Mouse (Mus musculus): ENCODE data around the gene Gm11541. TPM values are rescaled to one million over a fixed set of nuclear protein-coding genes. Genes with fewer than 3 reads are reported as not detected.
A peak's percentile ranks its signal among the peaks of the same experiment; 100 is the strongest.

Gene Gm11541
- polyA plus RNA-seq, 1 experiment from 2014 or later: not detected

DNA sequence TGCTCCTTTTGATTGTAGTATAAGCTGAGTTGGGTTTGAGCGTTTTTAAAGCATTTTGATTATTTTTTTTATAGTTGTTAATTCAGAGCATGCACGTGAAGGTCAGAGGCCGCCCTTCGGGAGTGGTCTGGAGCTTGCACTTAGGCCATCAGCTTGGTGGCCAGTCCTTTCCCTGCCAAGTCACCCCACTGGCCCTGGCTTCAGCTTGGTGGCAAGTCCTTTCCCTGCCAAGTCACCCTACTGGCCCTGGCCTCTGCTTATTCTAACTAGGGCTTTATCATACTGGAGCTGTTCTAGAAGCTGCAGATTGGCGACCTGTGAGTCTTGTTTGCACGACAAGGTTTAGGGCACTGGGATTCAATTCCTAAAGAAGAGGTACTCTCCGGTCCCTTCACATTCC lies 21.9 kb downstream of the Gm11541 start:
- Histone ChIP-seq H3K4me3 (no peak overlapping the region), H3K27ac (no peak overlapping the region), H3K27me3 (ENCODE audit: insufficient read depth, poor library complexity, severe bottlenecking) (no peaks in the 10 kb centered on the region), H3K4me1 (peaks cover 5% of the 10 kb centered on the region), H3K36me3 (no peaks in the 10 kb centered on the region), H3K9me3 (no peaks in the 10 kb centered on the region)
- no peak for DNase-seq (ENCODE audit: low spot score)
- 69% methylated on average over 7 of the region's 7 CpGs for WGBS

DNA sequence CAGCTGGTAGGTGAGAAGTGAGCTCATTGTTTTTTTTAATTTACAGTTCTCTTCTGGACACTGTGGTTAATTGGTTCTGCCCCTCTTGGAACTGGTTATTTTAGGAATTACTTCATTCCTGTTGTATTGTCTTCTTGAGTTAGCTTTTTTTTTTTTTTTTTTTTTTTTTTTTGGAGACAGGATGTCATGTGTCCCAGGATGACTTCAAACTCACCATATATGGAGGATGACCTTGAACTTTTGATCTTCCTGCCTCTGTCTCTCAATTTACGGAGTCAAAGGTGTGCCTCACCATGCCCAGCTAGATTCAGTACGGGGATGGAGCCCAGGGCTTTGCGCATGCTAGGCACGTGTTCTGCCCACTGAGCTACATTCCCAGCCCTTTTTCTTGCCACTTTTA lies 22.7 kb downstream of the Gm11541 start:
- 71% methylated on average over 4 of the region's 4 CpGs for whole genome bisulfite sequencing
- Histone ChIP-seq H3K36me3 (no peaks in the 10 kb centered on the region), H3K9me3 (no peaks in the 10 kb centered on the region), H3K27ac (no peak overlapping the region), H3K27me3 (ENCODE audit: insufficient read depth, poor library complexity, severe bottlenecking) (no peaks in the 10 kb centered on the region), H3K4me3 (no peak overlapping the region), H3K4me1 (peaks cover 11% of the 10 kb centered on the region)
- DNase-seq (ENCODE audit: low spot score): no peak

DNA sequence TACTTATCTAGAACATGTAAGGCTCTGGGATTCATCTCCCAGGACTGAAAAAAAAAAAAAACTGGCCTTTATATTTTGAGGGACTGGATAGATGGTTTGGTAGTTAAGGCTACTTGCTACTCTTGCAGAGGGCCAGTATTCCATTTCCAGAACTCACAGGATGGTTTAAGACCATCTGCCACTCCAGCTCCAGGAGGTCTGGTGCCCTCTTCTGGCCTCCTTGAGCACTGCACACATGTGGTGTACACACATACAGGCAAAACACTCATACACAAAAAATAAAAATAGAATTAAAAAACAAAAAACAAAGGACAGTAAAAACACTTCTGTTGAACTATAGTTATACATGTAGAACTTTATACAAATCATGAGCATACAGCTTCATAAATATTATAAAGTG lies 23.7 kb downstream of the Gm11541 start:
- Histone ChIP-seq H3K27ac (no peak overlapping the region), H3K9me3 (no peaks in the 10 kb centered on the region), H3K4me3 (no peak overlapping the region), H3K4me1 (peaks cover 21% of the 10 kb centered on the region), H3K27me3 (ENCODE audit: insufficient read depth, poor library complexity, severe bottlenecking) (no peaks in the 10 kb centered on the region), H3K36me3 (no peaks in the 10 kb centered on the region)
- no peak for DNase-seq (ENCODE audit: low spot score)

DNA sequence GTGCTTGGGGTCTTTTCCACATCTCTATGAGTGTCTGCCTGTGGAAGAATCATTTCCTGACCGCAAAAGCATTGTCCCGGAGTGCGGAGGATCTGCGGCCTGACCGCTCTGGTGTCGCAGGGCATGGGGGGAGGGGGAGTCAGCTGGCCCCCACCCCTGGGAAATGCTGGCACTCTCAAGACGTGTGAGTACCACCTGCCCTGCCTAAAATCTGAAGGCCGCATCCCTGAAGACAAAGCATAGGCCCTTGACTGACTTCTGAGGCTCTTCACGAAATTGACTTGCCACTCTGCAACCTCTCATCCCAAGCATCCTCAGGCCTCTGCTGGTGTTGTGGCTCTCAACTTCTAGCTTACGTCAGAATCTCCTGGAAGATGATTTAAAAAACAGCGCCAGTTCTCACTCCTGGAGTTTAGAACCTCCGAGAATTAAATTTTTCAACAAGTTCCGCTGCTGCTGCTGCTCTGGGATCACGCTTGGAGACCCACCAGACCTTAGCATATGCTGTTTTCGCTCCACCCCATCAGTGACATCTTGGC lies 26.6 kb downstream of the Gm11541 start:
- H3K9me3 ChIP-seq: no peaks in the 10 kb centered on the region
- peaks cover 39% of the 10 kb centered on the region for H3K4me1 ChIP-seq
- H3K4me3 ChIP-seq: peak overlapping the region; percentile 98
- no peak for DNase-seq (ENCODE audit: low spot score)
- peak overlapping the region; percentile 95 for H3K27ac ChIP-seq
- 0 out of 2 replicates have a peak, but pooled peaks cover 3% of the 10 kb centered on the region for H3K36me3 ChIP-seq
- 34% methylated on average over 15 of the region's 15 CpGs for WGBS
- H3K27me3 ChIP-seq (ENCODE audit: insufficient read depth, poor library complexity, severe bottlenecking): no peaks in the 10 kb centered on the region

DNA sequence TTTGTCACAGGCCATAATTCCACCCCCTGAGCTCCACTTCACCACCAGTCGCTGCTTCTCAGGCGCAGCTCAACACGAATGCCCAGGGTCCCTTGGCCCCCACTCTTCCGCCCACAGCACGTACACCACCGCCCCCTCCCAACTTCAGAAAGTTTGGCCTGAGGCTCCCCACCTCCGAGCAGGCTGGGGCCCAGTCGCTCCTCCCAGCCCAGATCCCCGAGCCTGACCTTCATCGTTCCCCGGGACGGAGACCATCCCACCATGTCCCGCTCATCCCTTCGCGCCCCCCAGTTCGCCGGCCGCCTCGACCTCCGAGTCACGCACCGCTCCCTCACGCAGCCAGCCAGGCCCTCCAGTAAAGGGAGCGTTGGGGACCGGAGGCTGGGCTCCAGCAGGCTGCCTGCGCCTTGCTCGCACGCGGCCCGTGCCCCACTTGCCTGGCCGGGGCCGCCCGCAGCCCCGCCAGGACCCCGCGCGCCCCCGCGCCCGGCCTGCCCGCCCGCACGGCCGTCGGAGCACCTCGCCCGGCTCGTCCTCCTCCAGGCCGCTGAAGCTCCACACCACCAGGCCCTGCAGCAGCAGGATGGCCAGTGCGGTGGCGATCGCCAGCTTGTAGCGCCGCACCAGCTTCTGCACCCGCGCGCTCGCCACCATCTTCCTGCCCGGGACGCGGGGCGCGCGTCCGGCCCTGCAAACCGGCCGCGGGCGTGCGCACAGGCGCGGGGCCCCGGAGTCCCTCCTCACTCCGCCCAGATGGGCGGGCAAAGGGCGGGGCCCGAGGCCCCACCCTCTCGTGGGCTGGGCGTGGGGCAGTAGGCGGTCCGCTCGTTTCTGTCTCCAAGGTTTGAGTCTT lies 27.3 kb downstream of the Gm11541 start, which contains the start of gene Xylt2:
Gene Xylt2 (minus strand): TSS at position 762 of the 853 bp plus-strand sequence.
- DNase-seq (ENCODE audit: low spot score): peak; percentile 94
- Histone ChIP-seq H3K27me3 (ENCODE audit: insufficient read depth, poor library complexity, severe bottlenecking) (no peaks in the 10 kb centered on the region), H3K9me3 (no peaks in the 10 kb centered on the region), H3K36me3 (0 out of 2 replicates have a peak, but pooled peaks cover 3% of the 10 kb centered on the region), H3K4me3 (peak within 1 kb of the TSS; percentile 98), H3K27ac (peak within 1 kb of the TSS; percentile 95), H3K4me1 (peaks cover 39% of the 10 kb centered on the region)
- WGBS: under 1% methylated on average over 82 of the region's 82 CpGs

DNA sequence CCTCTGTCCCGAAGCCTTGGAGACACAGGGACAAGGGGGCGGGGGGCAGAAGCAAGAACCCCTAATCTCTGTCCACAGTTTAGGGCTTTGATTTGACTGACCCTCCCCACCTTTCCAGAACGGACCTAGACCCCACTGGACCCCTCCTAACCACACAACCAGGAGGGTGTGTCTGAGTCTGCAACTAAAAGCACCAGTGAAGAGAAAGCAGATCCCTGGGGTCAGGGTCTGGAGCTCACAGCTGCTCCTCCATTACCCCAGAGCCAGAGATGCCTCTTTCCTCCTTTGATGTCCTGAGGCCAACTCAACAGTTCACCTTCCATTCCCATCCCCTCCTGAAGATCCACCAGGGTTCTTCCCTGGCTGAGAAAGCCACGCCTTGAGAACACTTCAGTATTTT lies 28.0 kb downstream of the Gm11541 start:
- 0 out of 2 replicates have a peak, but pooled peaks cover 3% of the 10 kb centered on the region for H3K36me3 ChIP-seq
- 52% methylated on average over 4 of the region's 4 CpGs for WGBS
- H3K4me3 ChIP-seq: peak overlapping the region; percentile 98
- no peaks in the 10 kb centered on the region for H3K27me3 ChIP-seq (ENCODE audit: insufficient read depth, poor library complexity, severe bottlenecking)
- no peak for DNase-seq (ENCODE audit: low spot score)
- H3K27ac ChIP-seq: peak overlapping the region; percentile 95
- H3K4me1 ChIP-seq: peaks cover 39% of the 10 kb centered on the region
- H3K9me3 ChIP-seq: no peaks in the 10 kb centered on the region

DNA sequence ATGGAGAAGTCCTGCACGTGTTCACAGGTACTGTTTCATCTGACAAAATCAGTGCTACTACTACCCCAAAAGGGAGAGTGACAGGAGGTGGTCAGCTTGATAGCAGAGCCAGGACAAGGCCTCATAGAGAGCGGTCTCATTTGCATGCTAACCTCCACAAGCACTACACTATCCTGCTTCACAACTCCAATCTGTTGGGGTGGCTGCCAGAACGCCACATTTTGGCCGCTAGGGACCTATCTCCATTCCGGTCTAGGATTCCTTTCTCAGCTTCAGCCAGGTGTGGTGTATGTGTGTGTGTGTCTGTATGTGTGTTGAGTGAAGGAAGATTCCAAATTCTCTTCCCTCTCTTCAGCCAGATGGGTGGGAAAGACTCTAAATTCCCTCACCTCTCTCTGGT lies 28.9 kb downstream of the Gm11541 start:
- DNase-seq (ENCODE audit: low spot score): no peak
- Histone ChIP-seq H3K4me3 (no peak overlapping the region), H3K27ac (no peak overlapping the region), H3K9me3 (no peaks in the 10 kb centered on the region), H3K4me1 (peaks cover 39% of the 10 kb centered on the region), H3K36me3 (peaks cover 7% of the 10 kb centered on the region), H3K27me3 (ENCODE audit: insufficient read depth, poor library complexity, severe bottlenecking) (no peaks in the 10 kb centered on the region)
- 72% methylated on average over 5 of the region's 5 CpGs for WGBS

DNA sequence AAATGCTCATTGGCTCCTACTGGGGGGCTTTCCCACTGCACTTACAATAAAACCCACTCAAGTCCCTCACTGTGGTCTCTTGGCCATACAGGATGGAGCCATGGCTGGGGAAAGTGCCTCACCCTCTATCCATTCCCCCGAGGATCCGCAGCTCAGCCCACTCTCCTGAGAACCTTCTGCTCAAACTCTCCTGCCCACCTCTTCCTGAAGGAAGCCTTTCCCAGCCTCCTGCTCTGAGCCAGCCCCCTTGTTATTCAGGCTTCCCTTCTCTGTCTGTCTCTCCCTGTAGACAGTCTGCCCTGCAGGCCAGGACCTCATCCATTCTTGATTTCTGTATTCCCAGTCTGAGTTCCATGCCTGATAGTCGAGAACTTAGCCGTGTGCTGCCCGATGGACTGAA lies 29.3 kb downstream of the Gm11541 start:
- DNase-seq (ENCODE audit: low spot score): no peak
- Histone ChIP-seq H3K4me3 (no peak overlapping the region), H3K4me1 (peaks cover 39% of the 10 kb centered on the region), H3K27me3 (ENCODE audit: insufficient read depth, poor library complexity, severe bottlenecking) (no peaks in the 10 kb centered on the region), H3K36me3 (peaks cover 12% of the 10 kb centered on the region), H3K27ac (no peak overlapping the region), H3K9me3 (no peaks in the 10 kb centered on the region)
- 83% methylated on average over 5 of the region's 5 CpGs for WGBS

DNA sequence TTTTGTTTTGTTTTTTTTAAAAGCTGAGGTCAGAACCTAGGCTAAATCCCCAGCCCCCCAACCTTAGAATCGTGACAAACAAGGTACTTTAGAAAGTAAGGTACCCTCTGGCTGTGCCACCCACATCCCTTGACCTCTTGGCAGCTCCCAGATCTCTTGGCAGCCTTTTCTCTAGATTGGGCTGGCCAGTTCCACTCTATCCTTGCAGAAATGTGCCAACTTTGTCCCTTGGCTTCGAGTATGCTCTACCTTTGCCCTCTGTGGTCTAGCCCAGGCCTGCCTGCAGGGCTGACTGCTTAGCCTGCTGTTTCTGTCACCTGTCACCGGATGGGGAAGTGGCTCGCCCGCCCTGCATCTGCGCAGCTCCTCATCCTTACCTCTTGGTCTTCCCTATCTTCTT lies 39.0 kb downstream of the Gm11541 start:
- DNase-seq (ENCODE audit: low spot score): no peak
- 0 out of 2 replicates have a peak, but pooled peaks cover 4% of the 10 kb centered on the region for H3K4me1 ChIP-seq
- no peak overlapping the region for H3K4me3 ChIP-seq
- H3K9me3 ChIP-seq: no peaks in the 10 kb centered on the region
- H3K27ac ChIP-seq: no peak overlapping the region
- H3K27me3 ChIP-seq (ENCODE audit: insufficient read depth, poor library complexity, severe bottlenecking): no peaks in the 10 kb centered on the region
- peaks cover 96% of the 10 kb centered on the region for H3K36me3 ChIP-seq
- 86% methylated on average over 6 of the region's 6 CpGs for WGBS

DNA sequence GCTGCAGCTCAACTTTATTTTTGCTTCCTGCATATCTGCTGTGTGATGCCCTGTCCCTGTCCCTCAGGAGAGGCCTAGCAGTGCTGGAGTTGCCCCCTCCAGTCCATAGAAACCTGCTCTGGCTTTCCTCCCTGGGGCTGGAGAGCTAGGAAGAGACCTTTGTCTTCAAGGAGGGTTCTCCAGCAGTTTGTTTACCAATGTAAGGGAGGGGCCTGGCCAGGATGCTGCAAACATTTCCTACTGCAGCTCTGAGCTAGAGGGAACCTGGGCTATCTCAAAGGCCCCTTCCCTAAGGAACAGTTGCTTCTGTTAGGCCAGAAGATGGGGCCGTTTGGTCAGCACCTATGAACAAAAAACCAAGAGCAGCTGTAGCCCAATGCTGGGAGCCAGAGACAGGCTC lies 43.0 kb downstream of the Gm11541 start:
- WGBS: 50% methylated on average over 1 of the region's 1 CpGs
- Histone ChIP-seq H3K36me3 (peaks cover 92% of the 10 kb centered on the region), H3K4me1 (0 out of 2 replicates have a peak, but pooled peaks cover 4% of the 10 kb centered on the region)

DNA sequence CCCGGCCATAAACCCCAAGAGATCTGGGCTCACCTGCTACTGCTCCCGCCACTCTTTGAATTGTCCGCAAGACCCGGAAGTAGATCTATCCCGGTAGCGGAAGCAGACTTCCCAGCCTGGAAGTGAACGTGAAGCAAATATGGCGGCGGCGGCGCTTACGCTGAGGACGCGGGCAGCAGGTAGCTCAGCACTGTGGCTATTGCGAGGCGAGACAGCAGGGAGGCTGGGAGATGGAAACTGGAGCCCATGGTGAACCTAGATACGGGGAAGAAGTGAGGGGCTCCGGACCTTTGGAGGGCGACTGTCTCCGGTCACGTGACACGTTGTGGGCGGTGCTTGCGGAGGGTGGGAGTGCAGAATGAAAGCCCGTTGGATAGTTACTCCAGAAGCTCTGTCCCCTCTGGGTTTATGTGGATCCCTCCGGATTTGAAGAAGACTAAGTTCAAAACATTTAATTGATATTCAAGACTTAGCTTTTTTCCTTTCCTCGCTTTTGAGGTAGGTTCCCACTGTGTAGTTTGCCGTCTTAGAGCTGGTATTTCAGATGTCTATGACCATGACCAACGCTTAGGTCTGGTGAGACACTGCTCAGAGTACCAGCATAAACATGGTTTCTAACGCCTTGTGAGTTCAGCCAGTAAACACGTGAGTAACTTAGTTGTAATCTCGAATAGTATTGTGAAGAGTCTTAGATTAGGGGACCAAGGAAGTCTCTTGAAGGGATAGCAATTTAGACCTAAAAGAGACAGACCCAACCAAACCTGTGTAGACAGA lies 50.4 kb downstream of the Gm11541 start, which contains the start of the genes Mrpl27 and Eme1:
Gene Mrpl27 (plus strand): TSS at position 105 of the 774 bp plus-strand sequence.
Gene Eme1 (minus strand): TSS at position 302 of the 774 bp plus-strand sequence.
- H3K4me3 ChIP-seq: peak within 1 kb of the TSS; percentile 77
- H3K36me3 ChIP-seq: peaks cover 49% of the 10 kb centered on the region
- peaks cover 12% of the 10 kb centered on the region; the same call in 1 of the 2 replicates for H3K4me1 ChIP-seq
- DNase-seq (ENCODE audit: low spot score): peak; percentile 93
- H3K27me3 ChIP-seq (ENCODE audit: insufficient read depth, poor library complexity, severe bottlenecking): no peaks in the 10 kb centered on the region
- 2% methylated on average over 32 of the region's 32 CpGs for WGBS
- no peaks in the 10 kb centered on the region for H3K9me3 ChIP-seq
- H3K27ac ChIP-seq: peak within 1 kb of the TSS; percentile 99

More for the DNA sequence above, 43.0 kb downstream of the Gm11541 start:
- H3K27me3 ChIP-seq (ENCODE audit: insufficient read depth, poor library complexity, severe bottlenecking): no peaks in the 10 kb centered on the region
- no peak overlapping the region for H3K4me3 ChIP-seq
- H3K27ac ChIP-seq: no peak overlapping the region
- no peaks in the 10 kb centered on the region for H3K9me3 ChIP-seq
- DNase-seq (ENCODE audit: low spot score): no peak

DNA sequence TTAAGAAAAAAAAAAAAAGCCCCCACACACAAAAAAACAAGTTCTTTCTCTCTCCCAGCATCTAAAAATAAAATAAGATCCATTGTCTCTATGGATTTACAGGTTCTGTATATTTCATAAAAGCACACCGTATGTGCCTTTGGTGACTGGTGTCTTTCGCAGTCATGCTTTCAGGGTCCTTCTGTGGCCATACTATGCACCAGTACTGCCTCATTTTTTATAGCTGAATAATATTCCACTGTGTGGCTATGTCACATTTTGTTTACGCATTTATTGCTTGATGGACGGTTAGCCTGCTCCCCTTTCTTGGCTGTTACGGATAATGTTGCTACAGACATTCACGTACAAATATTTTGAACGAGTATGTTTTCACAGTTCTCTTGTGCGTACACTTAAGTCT lies 51.3 kb downstream of the Gm11541 start:
- Histone ChIP-seq H3K9me3 (no peaks in the 10 kb centered on the region), H3K4me1 (peaks cover 12% of the 10 kb centered on the region; the same call in 1 of the 2 replicates), H3K4me3 (peak overlapping the region; percentile 77), H3K27me3 (ENCODE audit: insufficient read depth, poor library complexity, severe bottlenecking) (no peaks in the 10 kb centered on the region), H3K36me3 (peaks cover 45% of the 10 kb centered on the region), H3K27ac (peak overlapping the region; percentile 99; the same call in 1 of the 2 replicates)
- WGBS: 42% methylated on average over 8 of the region's 8 CpGs
- DNase-seq (ENCODE audit: low spot score): no peak

All from heart, embryonic 10.5 days (tissue).